Mouse (Mus musculus) lung, postnatal 14 days (tissue): ENCODE data around the gene Galntl5.
"Not testable (repeated sequence)": the region's sequence is repeated elsewhere in the genome, so short reads cannot be mapped to it uniquely, and the experiment has no call there.

Source experiments
- DNase-seq: peaks from one replicate; pipeline ENCODE4 v3.0.0; 2021

Galntl5 gene

DNA sequence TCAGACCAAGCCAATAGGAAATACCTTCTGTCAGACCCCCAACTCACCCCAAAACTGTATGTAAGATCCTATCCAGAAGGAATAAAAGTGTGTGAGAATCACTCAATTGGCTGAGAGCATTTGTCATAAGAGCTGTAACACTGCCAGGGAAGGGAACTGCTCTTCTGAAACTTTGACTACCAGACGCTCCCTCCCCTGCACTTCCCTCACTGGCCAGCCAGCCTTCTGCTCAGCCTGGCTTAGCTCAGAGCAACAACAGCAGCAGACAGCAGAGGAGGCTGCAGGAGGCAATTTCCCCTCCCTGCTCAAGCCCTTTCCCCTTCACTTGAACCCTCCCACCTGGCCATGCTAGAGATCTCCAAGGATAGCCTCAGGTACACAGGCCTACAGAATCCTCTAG, 30.6 kb downstream of the Galntl5 start:
- DNase-seq, result no peak

DNA sequence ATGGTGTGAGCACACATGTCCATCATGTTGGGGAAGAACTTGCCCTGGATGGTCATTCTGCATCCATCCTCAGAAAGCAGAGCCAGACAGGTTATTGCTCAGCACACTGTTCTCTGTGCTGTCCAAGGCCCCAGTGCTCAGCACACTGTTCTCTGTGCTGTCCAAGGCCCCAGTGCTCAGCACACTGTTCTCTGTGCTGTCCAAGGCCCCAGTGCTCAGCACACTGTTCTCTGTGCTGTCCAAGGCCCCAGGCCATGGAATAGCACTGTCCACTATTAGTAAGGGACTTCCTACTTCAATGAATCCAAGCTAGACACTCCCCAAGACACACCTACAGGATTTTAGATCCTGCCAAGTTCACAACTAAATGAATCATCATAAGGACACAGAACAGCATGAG, 32.0 kb downstream of the Galntl5 start:
- DNase-seq, result not testable (repeated sequence)

DNA sequence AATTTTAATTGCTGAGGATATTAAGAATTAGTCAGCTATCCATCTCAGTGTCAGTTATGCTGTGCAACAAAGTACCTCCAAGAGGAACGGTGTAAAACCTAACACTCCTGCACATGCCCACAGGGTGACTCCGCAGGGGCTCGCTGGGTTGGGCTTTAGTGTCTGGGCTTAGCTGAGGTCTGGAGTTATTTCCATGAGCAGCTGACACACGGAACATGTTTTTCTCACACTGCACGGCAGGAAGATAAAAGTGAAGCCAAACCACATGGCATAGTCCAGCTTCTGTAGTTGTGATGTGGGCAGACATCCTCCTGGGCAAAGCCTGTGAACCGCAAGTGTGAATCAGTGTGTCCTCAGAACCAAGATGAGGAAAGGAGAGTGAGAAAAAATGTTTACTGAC, 33.7 kb downstream of the Galntl5 start:
- DNase-seq, result no peak

DNA sequence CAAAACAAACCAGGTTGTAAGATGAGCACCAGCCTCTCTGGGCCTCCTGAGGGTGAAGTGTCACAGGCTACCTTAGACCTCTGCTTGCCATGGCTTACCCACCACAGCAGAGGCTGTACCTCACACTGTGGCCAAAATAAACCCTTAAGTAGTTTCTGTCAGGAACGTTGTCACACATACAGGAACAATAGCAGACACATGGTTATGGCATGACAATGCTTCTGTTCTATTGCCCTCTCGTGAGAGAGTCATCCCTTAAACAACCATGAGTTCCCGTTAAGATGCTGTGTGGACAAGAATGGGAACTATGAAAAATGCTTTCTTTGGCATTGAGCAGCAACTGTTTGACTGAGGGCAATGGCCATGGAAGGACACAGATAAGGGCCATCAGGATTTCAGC, 40.3 kb downstream of the Galntl5 start, which contains the start of gene Galnt11:
Gene Galnt11, plus strand, starts transcription at position 301 of the 400 bp plus-strand sequence.
- no peak for DNase-seq

DNA sequence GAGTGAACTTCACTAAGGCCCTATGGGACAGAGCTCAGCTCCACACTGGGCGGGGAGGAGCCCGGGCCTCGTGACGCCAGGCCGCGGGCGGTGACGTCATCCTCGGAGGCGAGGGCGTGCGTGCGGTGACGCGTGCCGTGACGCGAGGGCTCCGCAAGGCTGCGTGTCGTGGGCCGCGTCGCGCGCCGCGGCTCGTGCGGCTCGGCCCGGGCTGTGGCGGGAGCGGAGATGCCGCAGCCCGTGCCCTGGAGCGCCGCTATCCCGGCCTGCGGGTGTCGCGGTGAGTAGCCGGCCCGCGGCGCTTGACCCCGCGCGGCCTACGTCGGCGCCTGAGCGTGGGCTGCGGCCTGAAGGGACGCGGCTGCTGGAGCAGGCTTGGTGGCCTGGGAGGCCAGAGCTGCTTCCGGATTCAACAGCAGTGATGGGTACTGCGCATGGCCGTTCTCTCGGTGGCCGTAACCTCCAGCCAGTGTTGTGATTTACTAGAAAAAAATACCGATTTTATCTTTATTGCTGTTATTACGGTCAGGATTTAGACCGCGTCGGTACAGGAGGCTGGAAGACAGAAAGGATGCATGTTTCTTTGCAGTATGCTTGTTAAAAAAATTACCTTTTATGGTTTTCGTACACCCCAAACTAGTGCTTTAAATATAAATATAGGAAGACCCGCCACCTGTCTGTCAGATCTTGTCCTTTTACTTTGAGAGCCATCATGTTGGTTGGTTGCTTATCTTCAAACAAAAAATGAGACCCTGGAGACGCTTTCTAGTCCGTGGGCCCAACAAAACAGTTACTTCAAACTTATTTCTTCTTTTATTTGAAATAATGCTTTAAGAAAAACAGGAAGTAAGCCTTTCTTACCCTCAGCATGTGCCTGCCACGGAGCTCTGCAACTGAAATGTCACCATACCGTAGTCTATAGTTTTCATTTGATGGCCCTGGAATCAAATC, 41.8 kb downstream of the Galntl5 start, which contains the start of gene E130116L18Rik:
Gene E130116L18Rik, minus strand, starts transcription at position 402 of the 951 bp plus-strand sequence.
- peak; percentile 90 for DNase-seq

DNA sequence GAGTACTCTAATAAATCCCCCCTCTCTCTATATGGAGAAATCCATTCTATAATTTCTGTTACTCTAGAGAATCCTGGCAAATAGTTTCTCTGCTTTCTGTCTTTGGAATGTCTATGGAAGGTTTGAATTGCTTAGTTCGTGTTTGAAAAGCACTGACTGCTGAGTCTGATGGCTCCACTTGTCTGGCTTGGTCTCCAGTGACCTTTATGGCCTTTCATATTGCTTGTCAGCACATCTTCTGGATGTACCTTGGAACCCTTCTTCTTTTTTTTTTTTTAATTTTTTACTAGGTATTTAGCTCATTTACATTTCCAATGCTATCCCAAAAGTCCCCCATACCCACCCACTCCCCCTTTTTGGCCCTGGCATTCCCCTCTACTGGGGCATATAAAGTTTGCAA, 43.1 kb downstream of the Galntl5 start:
- not testable (repeated sequence) for DNase-seq

DNA sequence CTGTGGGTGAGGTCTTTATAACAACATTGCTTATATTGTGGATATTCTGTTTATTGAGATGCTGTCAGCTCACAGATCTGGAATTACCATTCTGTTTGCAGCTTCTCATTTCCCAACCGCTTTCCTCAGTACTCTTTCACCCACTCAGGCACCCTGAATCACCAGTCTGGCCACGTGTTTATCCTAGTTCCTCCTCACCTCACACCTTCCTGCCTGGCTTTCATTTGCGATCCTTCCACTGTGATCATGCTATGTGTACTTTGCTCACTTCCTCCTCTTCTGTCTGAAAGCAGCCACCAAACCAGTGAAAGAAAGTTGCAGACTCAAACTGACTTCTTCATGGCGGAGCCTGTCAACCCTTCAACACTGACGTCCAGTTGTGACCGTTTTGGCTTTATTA, 61.8 kb downstream of the Galntl5 start:
- no peak for DNase-seq

DNA sequence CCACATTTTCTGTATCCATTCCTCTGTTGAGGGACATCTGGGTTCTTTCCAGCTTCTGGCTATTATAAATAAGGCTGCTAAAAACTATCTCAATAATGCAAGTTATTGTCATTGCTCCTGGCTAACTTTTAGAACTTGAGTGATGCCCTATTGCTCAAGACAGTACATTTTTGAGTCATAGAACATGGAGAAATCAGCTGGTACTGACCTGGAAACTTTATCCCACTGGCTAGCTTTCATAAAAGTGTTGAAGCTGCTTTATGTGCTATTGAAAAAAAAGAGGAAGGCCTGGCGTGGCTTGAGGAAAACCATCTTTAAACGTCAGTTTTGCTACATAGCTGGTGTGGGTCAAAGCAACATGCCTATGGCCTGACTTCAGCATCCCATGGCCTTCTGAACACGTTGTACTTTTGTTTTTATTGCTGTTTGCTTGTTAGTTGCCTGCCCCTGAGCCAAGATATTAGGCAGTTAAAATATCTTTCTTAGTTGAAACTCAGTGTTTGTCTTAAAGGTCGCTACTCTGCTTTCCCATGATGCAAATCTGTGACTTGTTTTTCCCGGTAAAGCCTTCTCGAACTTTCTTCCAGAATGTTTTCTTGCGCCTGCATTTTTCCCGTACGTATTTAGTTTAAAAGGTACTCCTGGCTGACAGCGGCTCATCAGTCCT, 64.7 kb downstream of the Galntl5 start:
- no peak for DNase-seq

DNA sequence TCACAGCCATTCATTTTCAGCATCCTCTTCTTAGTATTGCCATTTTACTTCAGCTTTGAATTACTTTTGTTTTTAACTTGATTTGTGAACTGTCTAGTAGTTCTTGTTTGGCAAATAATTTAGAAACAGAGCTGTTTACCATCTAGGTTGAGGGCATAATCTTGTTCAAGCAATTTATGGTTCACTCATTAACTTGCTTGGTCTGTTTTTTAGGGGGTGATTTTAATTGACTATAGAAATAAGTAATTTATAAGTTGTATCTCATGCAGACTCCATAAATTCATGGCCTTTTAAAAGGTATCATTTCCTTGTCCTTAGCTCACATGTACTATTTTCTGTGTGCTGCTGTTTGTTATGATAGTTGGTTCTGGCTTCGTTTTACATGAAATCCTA, 65.2 kb downstream of the Galntl5 start:
- no peak for DNase-seq

DNA sequence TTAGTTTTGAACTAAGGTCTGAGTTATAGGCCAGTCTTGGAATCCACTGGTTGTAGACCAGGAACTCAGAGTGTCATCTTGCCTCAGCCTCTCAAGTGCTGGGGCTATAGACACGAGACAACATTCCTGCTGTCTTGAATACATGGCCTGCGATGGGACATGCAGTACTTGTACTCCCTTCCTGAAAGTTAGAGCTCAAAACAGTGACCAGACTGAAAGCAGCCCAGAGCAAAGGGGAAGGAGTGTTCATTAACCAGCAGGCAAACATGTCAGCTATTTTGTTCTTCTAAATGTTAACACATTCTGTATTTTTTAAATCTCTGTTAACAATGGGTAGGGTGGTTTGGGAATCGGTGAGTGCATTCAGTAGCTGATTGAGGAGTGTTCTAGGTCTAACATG, 65.8 kb downstream of the Galntl5 start:
- no peak for DNase-seq

DNA sequence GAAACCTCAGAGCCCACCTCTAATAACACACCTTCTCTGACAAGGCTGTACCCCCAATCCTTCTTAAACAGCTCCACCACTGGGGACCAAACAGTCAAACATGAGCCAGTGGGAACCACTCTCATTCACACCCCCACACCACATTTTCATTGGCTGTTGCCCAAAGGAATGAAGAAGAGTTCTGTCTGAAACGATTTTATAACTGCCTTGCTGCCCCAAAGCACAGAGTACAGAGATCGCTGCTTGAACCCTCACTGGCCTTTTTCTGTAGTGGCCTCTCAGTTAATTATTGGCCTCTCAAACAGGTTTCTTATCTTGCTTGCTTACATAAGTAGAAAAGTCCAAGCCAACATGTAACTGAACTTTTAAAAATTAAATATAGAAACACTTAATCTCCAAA, 71.2 kb downstream of the Galntl5 start:
- no peak for DNase-seq

DNA sequence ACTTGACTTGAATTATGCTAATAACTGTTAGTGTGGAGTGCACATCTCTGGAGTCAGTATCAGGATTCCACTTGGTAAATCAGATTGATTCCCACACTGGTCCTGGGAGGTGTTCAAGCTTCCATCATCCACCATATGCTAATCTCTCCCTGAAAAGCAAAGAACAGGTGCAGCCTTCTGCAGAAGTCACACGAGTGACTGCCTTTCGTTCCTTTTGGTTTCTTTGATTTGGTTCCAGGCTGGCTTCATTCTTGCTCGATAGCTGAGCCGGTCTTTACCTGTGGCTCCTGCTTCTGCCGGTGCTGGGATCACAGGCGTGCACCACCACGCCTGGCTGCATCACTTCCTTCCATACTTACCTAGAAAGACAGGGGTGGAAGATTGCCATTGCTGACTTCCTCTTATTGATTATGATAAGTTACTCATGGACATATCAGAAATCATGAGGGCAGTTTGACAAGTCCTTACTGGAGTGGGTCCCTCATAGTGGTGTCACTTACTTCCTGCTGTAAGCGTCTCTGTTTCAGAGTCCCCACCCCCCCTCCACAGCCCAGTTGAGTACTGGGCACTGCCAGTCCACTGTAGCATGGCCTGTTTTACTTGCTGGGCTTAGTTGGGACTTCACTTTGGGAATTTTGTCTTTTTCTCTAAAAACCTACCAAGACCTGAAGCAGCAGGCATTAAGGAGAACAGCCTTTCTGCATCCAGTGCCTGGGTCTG, 71.7 kb downstream of the Galntl5 start:
- DNase-seq, result no peak

DNA sequence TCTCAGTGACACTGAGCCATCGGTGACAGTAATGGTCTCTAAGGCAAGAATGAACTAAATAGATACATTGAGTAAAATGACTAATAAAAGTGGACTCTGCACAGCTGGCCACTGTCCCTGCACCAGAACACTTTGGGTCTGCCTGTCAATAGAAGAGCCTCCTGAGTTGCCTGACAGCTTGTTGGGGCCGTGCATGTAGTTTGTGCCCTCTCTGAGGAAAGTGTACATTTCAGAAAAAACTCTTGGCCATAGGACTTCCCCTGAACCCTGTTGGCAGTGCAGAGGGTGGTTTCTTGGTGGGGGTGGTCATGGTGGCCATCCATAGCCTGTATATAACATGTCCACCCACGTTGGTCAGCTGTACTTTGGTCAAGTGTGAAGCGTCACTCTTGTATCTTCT, 73.2 kb downstream of the Galntl5 start:
- DNase-seq, result no peak

DNA sequence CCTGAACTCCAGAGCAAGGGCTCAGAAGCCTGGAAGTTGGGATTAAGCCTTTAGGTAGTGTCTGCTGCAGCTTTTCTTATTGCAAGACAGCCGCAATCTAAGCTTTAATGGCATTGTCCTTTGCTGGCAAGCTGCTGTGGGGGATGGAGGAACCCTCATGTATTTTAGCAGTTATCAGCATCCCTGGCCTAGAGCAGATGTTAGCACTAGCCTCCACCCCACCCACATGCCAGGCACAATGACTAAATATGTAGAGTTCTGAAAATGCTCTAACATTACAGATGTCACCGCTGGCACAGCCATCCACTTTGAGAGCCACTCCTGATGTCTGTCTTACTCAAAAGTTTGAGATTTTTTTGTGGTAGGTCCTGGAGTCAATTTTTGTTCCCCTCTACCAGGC, 75.4 kb downstream of the Galntl5 start:
- DNase-seq, result no peak

DNA sequence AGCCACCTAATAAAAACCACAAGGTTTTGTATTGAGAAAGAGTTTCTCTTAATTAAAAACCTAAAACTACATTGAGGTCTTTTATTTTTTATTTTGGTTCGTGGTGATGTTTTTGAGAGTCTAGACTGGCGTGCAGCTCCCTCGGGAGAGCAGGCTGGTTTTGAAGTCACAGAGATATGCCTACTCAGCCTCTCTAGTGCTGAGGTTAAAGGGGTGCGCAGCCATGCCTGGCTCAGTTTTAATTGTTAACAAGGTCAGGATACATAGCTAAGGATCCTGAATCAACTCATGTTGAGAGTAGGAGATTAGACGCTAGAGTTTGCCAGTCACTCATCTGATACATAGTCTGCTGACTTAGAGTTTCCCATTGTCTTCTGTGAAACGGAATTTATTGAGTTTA, 80.2 kb downstream of the Galntl5 start:
- no peak for DNase-seq

DNA sequence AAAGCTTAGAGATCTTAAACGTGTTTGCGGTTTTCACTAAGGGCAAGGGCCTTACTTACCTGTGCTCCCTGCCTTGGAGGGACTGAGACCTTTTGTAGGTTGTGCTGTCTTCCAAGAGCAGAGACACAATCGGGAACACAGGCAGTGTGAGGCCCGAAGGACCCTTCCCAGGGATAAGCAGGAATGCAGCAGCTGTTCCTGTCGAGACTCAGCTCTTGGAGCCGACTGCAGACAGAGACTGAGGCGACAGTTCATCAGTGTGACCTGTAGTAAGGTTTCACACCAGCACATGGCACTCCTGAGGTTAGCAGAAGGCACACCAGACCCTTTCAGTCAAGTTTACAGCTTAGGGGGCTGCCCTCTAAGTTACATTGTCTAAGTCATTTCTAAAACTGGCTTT, 81.0 kb downstream of the Galntl5 start:
- no peak for DNase-seq

DNA sequence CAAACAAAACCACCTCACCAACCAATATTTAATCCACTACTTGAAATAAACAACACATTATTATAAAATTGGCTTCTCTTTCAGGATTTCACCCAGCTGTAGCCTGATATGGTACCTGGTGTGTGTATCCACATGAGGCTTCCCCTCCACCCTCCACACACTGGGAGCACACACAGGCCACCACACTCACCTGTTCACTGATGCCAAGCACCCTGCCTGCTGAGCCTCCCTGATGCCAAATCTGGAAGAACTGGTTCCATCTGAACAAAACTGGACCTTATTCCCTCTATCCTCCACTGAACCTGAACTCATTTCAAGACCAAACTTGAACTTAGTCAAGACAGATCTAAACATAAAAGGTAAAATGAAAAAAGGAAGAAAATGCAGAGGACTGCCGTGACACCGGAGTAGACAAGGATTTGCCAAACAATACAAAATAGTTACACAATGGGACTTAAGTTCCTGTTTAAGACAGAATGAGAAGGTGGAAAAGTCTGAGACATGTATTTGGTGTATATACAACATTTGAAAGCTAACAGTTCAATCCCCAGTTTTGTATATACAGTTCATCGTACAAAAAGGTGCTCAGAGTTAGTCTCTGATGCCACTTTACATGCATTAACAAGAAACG, 87.1 kb downstream of the Galntl5 start:
- DNase-seq, result no peak
